Mouse (Mus musculus) hindbrain, postnatal 0 days (tissue): ENCODE results near the gene Cdkl5. TPM values are rescaled to one million over a fixed set of nuclear protein-coding genes. Genes with fewer than 3 reads are reported as not detected.

Experiments used
- ATAC-seq: fragments of 200-750 bp; cut with Nextera tagmentation; 2 replicates; pipeline ENCODE4 v1.8.0; 2017; ENCODE audit warnings: mild to moderate bottlenecking, moderate TSS enrichment, moderate library complexity
- DNase-seq: peaks from one replicate; pipeline ENCODE4 v3.0.0-alpha.2; 2015; ENCODE audit warnings: low spot score
- H3K27ac ChIP-seq: fragments of 300-500 bp; sonication (generic); 2 replicates; pipeline ENCODE4 v1.5.1; 2014; ENCODE audit warnings: mild to moderate bottlenecking
- H3K27me3 ChIP-seq: fragments of 300-500 bp; sonication (generic); 2 replicates; pipeline ENCODE4 v1.6.1; 2014; ENCODE audit warnings: low read length, mixed read lengths; ENCODE audit not compliant: insufficient read depth
- H3K36me3 ChIP-seq: fragments of 300-500 bp; sonication (generic); 2 replicates; pipeline ENCODE4 v1.6.1; 2014; ENCODE audit warnings: low read length, mixed read lengths; ENCODE audit not compliant: insufficient read depth
- H3K4me1 ChIP-seq: fragments of 300-500 bp; sonication (generic); 2 replicates; pipeline ENCODE4 v1.6.1; 2014; ENCODE audit warnings: antibody characterized with exemption, low read length, mixed read lengths; ENCODE audit not compliant: insufficient read depth
- H3K4me2 ChIP-seq: fragments of 300-500 bp; sonication (generic); 2 replicates; pipeline ENCODE4 v1.6.1; 2014; ENCODE audit warnings: low read depth, mild to moderate bottlenecking, low read length, moderate library complexity, mixed read lengths
- H3K4me3 ChIP-seq: fragments of 300-500 bp; sonication (generic); 2 replicates; pipeline ENCODE4 v1.5.1; 2014; ENCODE audit warnings: low read length
- H3K9ac ChIP-seq: fragments of 300-500 bp; sonication (generic); replicated peaks from 2 replicates; pipeline ENCODE4 v1.6.1; 2014; ENCODE audit warnings: mild to moderate bottlenecking, low read length, moderate library complexity, mixed read lengths
- H3K9me3 ChIP-seq: fragments of 300-500 bp; sonication (generic); 2 replicates; pipeline ENCODE4 v1.6.1; 2016; ENCODE audit warnings: low read length, mixed read lengths
- CTCF ChIP-seq: IDR thresholded peaks from 2 replicates; pipeline ENCODE4 v1.5.1; 2016; ENCODE audit warnings: antibody characterized with exemption, control low read depth, low read depth
- WGBS: fragments of 180-500 bp; shearing (Covaris S2); extraction: QIAGEN DNeasy Blood & Tissue Kit; methylation state at CpG from one replicate; pipeline ENCODE4 v1.1.7; 2014; 5-methylcytosine and 5-hydroxymethylcytosine counted together
- polyA plus RNA-seq: library from polyadenylated mRNA; unstranded; fragments of >200 nt; fragmentation: Nextera tagmentation; extraction: Ambion mirVana; gene quantifications from 2 replicates; pipeline ENCODE4 v1.2.1, GENCODE M21; 2015
- total RNA-seq: library from RNA; depleted of rRNA; stranded (reverse); fragments of >200 nt; gene quantifications from 2 replicates; pipeline ENCODE4 v1.2.3, GENCODE M21; 2014

Cdkl5 gene
- total and polyA plus RNA-seq, 2 experiments from 2014 or later: 4.1 to 17.0 TPM

- TF ChIP-seq CTCF: no peak
- H3K9ac ChIP-seq: no peak overlapping the region
- H3K36me3 ChIP-seq: no peaks in the 10 kb centered on the region
- no peaks in the 10 kb centered on the region for H3K4me1 ChIP-seq
- H3K4me2 ChIP-seq: no peak overlapping the region
- no peak for DNase-seq
- no peak overlapping the region for H3K27ac ChIP-seq
- ATAC-seq: no peak
- no peak overlapping the region for H3K4me3 ChIP-seq
- 85% methylated on average over 1 of the region's 1 CpGs for WGBS
- no peaks in the 10 kb centered on the region for H3K9me3 ChIP-seq
- no peaks in the 10 kb centered on the region for H3K27me3 ChIP-seq
Observed at GRCm38 (mm10) chrX:161006272-161006671, 11.8 kb upstream of the Cdkl5 start.

DNA sequence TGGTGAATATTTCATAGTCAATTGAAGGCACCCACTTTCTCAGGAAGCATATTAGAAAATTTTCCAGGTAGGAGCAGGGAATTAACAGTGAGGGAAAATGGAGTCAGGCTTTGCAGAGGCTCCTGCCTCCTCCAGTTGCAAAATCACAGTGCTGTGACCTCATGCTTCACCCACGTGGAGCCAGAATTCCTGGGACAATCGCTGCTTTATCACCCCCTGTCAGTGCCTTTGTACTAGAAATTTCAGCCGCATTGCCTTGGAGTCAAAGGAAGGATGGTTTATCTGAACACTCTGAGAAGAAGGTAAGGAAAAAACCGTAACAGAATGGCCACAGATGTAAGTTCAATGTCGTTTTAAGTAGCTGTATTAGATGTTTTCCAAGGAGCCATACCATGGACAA, 1.5 kb upstream of the Cdkl5 start:
- Histone ChIP-seq H3K27me3 (no peaks in the 10 kb centered on the region), H3K9me3 (no peaks in the 10 kb centered on the region), H3K4me1 (no peaks in the 10 kb centered on the region), H3K9ac (no peak overlapping the region), H3K36me3 (no peaks in the 10 kb centered on the region), H3K27ac (peak overlapping the region; percentile 85), H3K4me3 (no peak overlapping the region), H3K4me2 (peak overlapping the region; percentile 48)
- no peak for ATAC-seq
- no peak for TF ChIP-seq CTCF
- WGBS: 29% methylated on average over 5 of the region's 5 CpGs
- peak; percentile 42 for DNase-seq

DNA sequence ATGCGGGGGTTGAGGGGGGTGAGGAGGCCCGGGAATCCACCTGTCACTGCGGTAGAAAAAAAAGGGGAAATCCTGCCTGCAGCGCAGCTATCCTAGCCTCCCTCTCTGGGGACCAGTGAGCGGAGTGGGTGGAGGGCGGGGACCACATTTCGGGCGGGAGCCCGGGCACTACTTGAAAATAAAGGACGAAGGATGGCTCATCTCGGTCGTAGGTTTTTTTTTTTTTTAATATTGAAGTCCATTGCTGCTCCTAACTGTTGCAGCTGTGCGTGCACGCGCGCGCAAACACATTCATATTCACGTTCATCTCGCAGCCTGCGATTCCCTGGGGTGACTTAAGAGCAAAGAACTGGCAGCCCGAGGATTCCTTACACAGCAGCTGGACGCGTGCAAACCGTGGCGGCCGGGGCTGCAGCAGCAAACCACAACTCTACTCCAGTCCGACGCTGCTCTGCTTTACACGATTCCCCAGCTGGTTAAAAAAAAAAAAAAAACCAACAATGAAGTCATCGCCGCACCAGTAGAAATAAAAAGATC, 695 bp upstream of the Cdkl5 start:
- H3K4me3 ChIP-seq: peak overlapping the region; percentile 60
- H3K4me2 ChIP-seq: peak overlapping the region; percentile 48
- no peaks in the 10 kb centered on the region for H3K9me3 ChIP-seq
- DNase-seq (peak; percentile 76), ATAC-seq (peak; percentile 35)
- H3K27ac ChIP-seq: peak overlapping the region; percentile 85
- WGBS: 30% methylated on average over 31 of the region's 31 CpGs
- H3K9ac ChIP-seq: peak overlapping the region; percentile 35
- TF ChIP-seq CTCF: no peak
- no peaks in the 10 kb centered on the region for H3K27me3 ChIP-seq
- no peaks in the 10 kb centered on the region for H3K4me1 ChIP-seq
- no peaks in the 10 kb centered on the region for H3K36me3 ChIP-seq

GRCm38 (mm10) chrX:160993749-160994539, 560 bp downstream of the Cdkl5 start:
- no peaks in the 10 kb centered on the region for H3K4me1 ChIP-seq
- WGBS: 40% methylated on average over 38 of the region's 39 CpGs
- no peak for TF ChIP-seq CTCF

DNA sequence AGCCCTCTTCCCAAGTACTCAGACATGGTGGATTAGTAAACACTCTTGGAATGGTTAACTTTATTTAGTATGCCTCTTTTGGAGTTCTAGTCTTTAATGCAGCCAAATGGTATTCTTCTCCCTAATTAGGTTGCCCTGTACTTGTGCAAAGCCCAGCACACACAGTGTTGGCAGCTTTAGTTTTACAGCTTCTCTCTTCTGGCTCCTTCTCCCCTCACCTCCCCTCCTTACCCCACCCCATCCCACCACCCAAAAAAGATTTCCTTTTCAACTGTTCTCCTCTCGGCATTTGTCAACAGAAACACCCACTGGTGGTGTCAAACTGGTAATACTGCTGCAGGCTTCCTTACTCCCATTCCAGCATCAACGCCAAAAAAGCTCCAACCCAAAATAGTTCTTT, 1.8 kb downstream of the Cdkl5 start:
- Histone ChIP-seq H3K9ac (no peak overlapping the region), H3K4me1 (no peaks in the 10 kb centered on the region), H3K27me3 (no peaks in the 10 kb centered on the region), H3K4me2 (peak overlapping the region; percentile 53), H3K27ac (no peak overlapping the region), H3K4me3 (peak overlapping the region; percentile 60), H3K9me3 (no peaks in the 10 kb centered on the region), H3K36me3 (no peaks in the 10 kb centered on the region)
- TF ChIP-seq CTCF: no peak
- ATAC-seq (no peak), DNase-seq (no peak)
- WGBS: 29% methylated on average over 2 of the region's 2 CpGs

More at GRCm38 (mm10) chrX:160993749-160994539, 560 bp downstream of the Cdkl5 start:
- peak overlapping the region; percentile 56 for H3K9ac ChIP-seq
- H3K4me2 ChIP-seq: peak overlapping the region; percentile 53
- H3K36me3 ChIP-seq: no peaks in the 10 kb centered on the region
- H3K27me3 ChIP-seq: no peaks in the 10 kb centered on the region
- ATAC-seq (no peak), DNase-seq (peak; percentile 8)
- no peaks in the 10 kb centered on the region for H3K9me3 ChIP-seq
- H3K4me3 ChIP-seq: peak overlapping the region; percentile 60
- H3K27ac ChIP-seq: peak overlapping the region; percentile 77

DNA sequence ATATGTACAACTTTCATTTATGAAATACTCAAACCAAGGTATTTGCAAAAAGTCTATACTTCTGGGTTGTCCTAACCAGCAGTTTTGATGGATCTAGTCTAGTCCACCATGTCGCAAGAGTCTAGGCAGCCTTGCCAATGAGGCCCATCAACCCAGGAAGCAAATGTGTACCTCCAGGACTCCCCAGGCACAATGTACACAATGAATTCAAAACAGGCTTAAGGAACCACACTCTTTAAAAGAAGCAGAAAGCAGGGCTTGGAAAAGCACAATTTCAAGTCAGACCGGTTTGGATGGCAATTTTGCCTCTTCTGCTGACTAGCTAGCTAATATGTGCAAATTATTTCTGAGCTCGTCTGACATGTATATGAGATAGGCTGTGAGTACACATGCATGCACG, 4.2 kb downstream of the Cdkl5 start:
- H3K36me3 ChIP-seq: no peaks in the 10 kb centered on the region
- DNase-seq: no peak
- WGBS: 78% methylated on average over 4 of the region's 4 CpGs

GRCm38 (mm10) chrX:160977919-160978318, 16.6 kb downstream of the Cdkl5 start:
- Histone ChIP-seq H3K4me3 (no peak overlapping the region), H3K27ac (no peak overlapping the region), H3K36me3 (no peaks in the 10 kb centered on the region), H3K27me3 (no peaks in the 10 kb centered on the region), H3K4me1 (no peaks in the 10 kb centered on the region), H3K9ac (no peak overlapping the region), H3K9me3 (no peaks in the 10 kb centered on the region), H3K4me2 (no peak overlapping the region)
- WGBS: 58% methylated on average over 1 of the region's 1 CpGs
- ATAC-seq (no peak), DNase-seq (no peak)
- no peak for TF ChIP-seq CTCF

More for the DNA sequence above, 4.2 kb downstream of the Cdkl5 start:
- Histone ChIP-seq H3K27ac (no peak overlapping the region), H3K4me1 (no peaks in the 10 kb centered on the region), H3K9me3 (no peaks in the 10 kb centered on the region), H3K4me3 (no peak overlapping the region), H3K27me3 (no peaks in the 10 kb centered on the region), H3K9ac (no peak overlapping the region), H3K4me2 (no peak overlapping the region)
- TF ChIP-seq CTCF: no peak
- no peak for ATAC-seq
